Mouse (Mus musculus): ENCODE measurements around the gene 4932438H23Rik. TPM values are rescaled to one million over a fixed set of nuclear protein-coding genes. Genes with fewer than 3 reads are reported as not detected.

The 4932438H23Rik gene
- polyA plus RNA-seq, 1 experiment from 2014 or later: not detected

DNA sequence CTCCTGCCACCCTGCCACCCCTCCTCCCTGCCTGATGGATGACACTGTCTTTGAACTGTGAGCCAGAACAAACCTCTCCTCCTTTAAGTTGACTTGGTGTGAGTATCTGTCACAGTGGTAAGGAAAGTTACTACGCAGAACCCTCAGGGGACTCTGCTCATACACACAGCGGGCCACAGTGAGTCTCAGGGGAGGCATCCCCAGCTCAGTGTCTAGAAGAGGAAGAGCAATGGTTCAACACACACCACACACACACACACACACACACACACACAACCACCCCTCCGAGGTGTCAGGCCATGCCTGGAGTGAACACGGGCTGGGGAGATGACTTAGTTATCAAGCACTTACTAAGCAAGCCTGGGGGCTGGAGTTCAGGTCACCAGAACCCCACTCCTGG, 33.5 kb upstream of the 4932438H23Rik start:
- no peak for ATAC-seq (replicated peaks; ENCODE audit: low FRiP score, low TSS enrichment, low read depth)
- 78% methylated on average over 4 of the region's 4 CpGs for WGBS
- no peak overlapping the region for H3K27ac ChIP-seq (ENCODE audit: low read depth)
- H3K36me3 ChIP-seq (ENCODE audit: control insufficient read depth, insufficient read depth, low read length): no peaks in the 10 kb centered on the region
- H3K4me2 ChIP-seq (ENCODE audit: low read length): no peak overlapping the region
- no peak overlapping the region for H3K4me3 ChIP-seq (ENCODE audit: low read depth, low read length)
- H3K4me1 ChIP-seq (replicated peaks; ENCODE audit: control insufficient read depth, insufficient read depth, low read length): no peaks in the 10 kb centered on the region
- no peak overlapping the region for H3K9ac ChIP-seq (ENCODE audit: low read length)
- DNase-seq (ENCODE audit: low spot score): no peak
- no peaks in the 10 kb centered on the region for H3K9me3 ChIP-seq (ENCODE audit: control insufficient read depth, low read length)
- no peaks in the 10 kb centered on the region for H3K27me3 ChIP-seq (replicated peaks; ENCODE audit: control insufficient read depth, insufficient read depth, low read length)

GRCm38 (mm10) chr16:91126734-91127524, 32.0 kb upstream of the 4932438H23Rik start:
- Histone ChIP-seq H3K9me3 (ENCODE audit: control insufficient read depth, low read length) (no peaks in the 10 kb centered on the region), H3K9ac (ENCODE audit: low read length) (no peak overlapping the region), H3K4me3 (ENCODE audit: low read depth, low read length) (no peak overlapping the region), H3K27me3 (replicated peaks; ENCODE audit: control insufficient read depth, insufficient read depth, low read length) (no peaks in the 10 kb centered on the region), H3K36me3 (ENCODE audit: control insufficient read depth, insufficient read depth, low read length) (no peaks in the 10 kb centered on the region), H3K4me1 (replicated peaks; ENCODE audit: control insufficient read depth, insufficient read depth, low read length) (no peaks in the 10 kb centered on the region), H3K27ac (ENCODE audit: low read depth) (no peak overlapping the region), H3K4me2 (ENCODE audit: low read length) (no peak overlapping the region)
- no peak for ATAC-seq (replicated peaks; ENCODE audit: low FRiP score, low TSS enrichment, low read depth)
- WGBS: 82% methylated on average over 8 of the region's 8 CpGs
- no peak for DNase-seq (ENCODE audit: low spot score)

- H3K9ac ChIP-seq (ENCODE audit: low read length): no peak overlapping the region
- H3K27ac ChIP-seq (ENCODE audit: low read depth): no peak overlapping the region
- DNase-seq (ENCODE audit: low spot score) (no peak), ATAC-seq (replicated peaks; ENCODE audit: low FRiP score, low TSS enrichment, low read depth) (no peak)
- 67% methylated on average over 3 of the region's 3 CpGs for WGBS
- H3K9me3 ChIP-seq (ENCODE audit: control insufficient read depth, low read length): no peaks in the 10 kb centered on the region
- H3K4me1 ChIP-seq (replicated peaks; ENCODE audit: control insufficient read depth, insufficient read depth, low read length): no peaks in the 10 kb centered on the region
- no peak overlapping the region for H3K4me2 ChIP-seq (ENCODE audit: low read length)
- no peaks in the 10 kb centered on the region for H3K36me3 ChIP-seq (ENCODE audit: control insufficient read depth, insufficient read depth, low read length)
- H3K4me3 ChIP-seq (ENCODE audit: low read depth, low read length): no peak overlapping the region
- no peaks in the 10 kb centered on the region for H3K27me3 ChIP-seq (replicated peaks; ENCODE audit: control insufficient read depth, insufficient read depth, low read length)
Measured at GRCm38 (mm10) chr16:91124256-91124655, 29.3 kb upstream of the 4932438H23Rik start.

DNA sequence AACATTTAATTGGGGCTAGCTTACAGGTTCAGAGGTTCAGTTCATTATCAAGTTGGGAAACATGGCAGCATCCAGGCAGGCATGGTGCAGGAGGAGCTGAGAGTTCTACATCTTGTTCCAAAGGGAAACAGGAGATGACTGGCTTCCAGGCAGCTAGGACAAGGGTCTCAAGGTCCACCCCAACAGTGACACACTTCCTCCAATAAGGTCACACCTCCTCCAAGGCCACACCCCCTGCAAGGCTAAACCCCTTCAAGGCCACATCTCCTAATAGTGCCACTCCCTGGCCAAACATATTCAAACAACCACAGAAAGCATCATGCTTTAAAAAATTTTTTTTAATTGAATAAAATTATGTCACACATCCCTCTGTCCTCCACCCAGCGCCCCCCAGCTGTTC, 28.9 kb upstream of the 4932438H23Rik start:
- no peak overlapping the region for H3K4me2 ChIP-seq (ENCODE audit: low read length)
- H3K27me3 ChIP-seq (replicated peaks; ENCODE audit: control insufficient read depth, insufficient read depth, low read length): no peaks in the 10 kb centered on the region
- ATAC-seq (replicated peaks; ENCODE audit: low FRiP score, low TSS enrichment, low read depth): no peak
- no peaks in the 10 kb centered on the region for H3K4me1 ChIP-seq (replicated peaks; ENCODE audit: control insufficient read depth, insufficient read depth, low read length)
- H3K9ac ChIP-seq (ENCODE audit: low read length): no peak overlapping the region
- H3K27ac ChIP-seq (ENCODE audit: low read depth): no peak overlapping the region
- no peaks in the 10 kb centered on the region for H3K9me3 ChIP-seq (ENCODE audit: control insufficient read depth, low read length)
- 87% methylated on average over 1 of the region's 1 CpGs for WGBS
- H3K4me3 ChIP-seq (ENCODE audit: low read depth, low read length): no peak overlapping the region
- no peaks in the 10 kb centered on the region for H3K36me3 ChIP-seq (ENCODE audit: control insufficient read depth, insufficient read depth, low read length)
- no peak for DNase-seq (ENCODE audit: low spot score)

DNA sequence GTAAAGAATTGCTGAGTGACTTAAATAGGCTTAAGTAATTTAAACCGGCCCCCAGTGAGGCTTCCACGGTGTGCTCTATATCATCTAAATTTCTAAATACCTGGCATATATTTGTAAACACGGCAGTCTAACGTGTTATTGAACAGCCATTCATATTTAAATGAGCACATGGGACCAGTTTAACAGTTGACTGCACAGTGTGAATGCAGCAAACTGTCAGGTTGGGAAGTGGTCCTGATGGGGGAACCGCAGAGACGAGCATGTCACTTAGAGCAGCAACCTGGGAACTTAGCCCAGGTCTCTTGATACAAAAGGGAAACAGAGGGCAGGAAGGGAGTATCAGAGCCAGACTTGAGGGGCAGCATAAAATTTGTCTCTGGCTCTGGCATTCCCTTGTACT, 25.0 kb upstream of the 4932438H23Rik start:
- Histone ChIP-seq H3K4me1 (replicated peaks; ENCODE audit: control insufficient read depth, insufficient read depth, low read length) (no peaks in the 10 kb centered on the region), H3K4me3 (ENCODE audit: low read depth, low read length) (no peak overlapping the region), H3K4me2 (ENCODE audit: low read length) (no peak overlapping the region), H3K36me3 (ENCODE audit: control insufficient read depth, insufficient read depth, low read length) (no peaks in the 10 kb centered on the region), H3K9ac (ENCODE audit: low read length) (no peak overlapping the region), H3K27ac (ENCODE audit: low read depth) (no peak overlapping the region), H3K27me3 (replicated peaks; ENCODE audit: control insufficient read depth, insufficient read depth, low read length) (no peaks in the 10 kb centered on the region), H3K9me3 (ENCODE audit: control insufficient read depth, low read length) (no peaks in the 10 kb centered on the region)
- 79% methylated on average over 6 of the region's 6 CpGs for WGBS
- DNase-seq (ENCODE audit: low spot score) (no peak), ATAC-seq (replicated peaks; ENCODE audit: low FRiP score, low TSS enrichment, low read depth) (no peak)

DNA sequence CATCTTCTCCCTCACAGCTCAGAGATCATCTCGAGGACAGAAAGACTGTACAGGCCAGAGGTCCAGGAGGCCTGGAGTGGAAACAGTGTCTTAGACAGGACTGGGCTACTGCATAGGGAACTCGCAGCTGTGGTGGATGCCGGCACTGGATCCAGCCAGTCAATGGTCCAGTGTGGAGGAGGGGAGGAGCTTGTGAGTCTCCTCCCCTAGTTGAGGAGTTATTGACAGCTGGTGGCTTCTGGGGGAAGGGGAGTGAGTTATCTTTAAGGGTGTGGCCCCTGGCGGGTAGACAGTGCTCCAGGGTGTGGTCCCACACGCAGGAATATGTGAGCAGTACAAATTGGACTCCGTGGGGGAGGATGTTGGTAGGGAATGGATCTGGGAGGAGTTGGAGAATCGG, 21.8 kb upstream of the 4932438H23Rik start:
- Histone ChIP-seq H3K27ac (ENCODE audit: low read depth) (no peak overlapping the region), H3K4me1 (replicated peaks; ENCODE audit: control insufficient read depth, insufficient read depth, low read length) (no peaks in the 10 kb centered on the region), H3K27me3 (replicated peaks; ENCODE audit: control insufficient read depth, insufficient read depth, low read length) (no peaks in the 10 kb centered on the region), H3K36me3 (ENCODE audit: control insufficient read depth, insufficient read depth, low read length) (no peaks in the 10 kb centered on the region), H3K4me3 (ENCODE audit: low read depth, low read length) (no peak overlapping the region), H3K9me3 (ENCODE audit: control insufficient read depth, low read length) (no peaks in the 10 kb centered on the region), H3K4me2 (ENCODE audit: low read length) (no peak overlapping the region), H3K9ac (ENCODE audit: low read length) (no peak overlapping the region)
- ATAC-seq (replicated peaks; ENCODE audit: low FRiP score, low TSS enrichment, low read depth): no peak
- no peak for DNase-seq (ENCODE audit: low spot score)
- 69% methylated on average over 7 of the region's 7 CpGs for WGBS

GRCm38 (mm10) chr16:91116006-91116405, 21.1 kb upstream of the 4932438H23Rik start:
- DNase-seq (ENCODE audit: low spot score): no peak
- no peak for ATAC-seq (replicated peaks; ENCODE audit: low FRiP score, low TSS enrichment, low read depth)
- Histone ChIP-seq H3K36me3 (ENCODE audit: control insufficient read depth, insufficient read depth, low read length) (no peaks in the 10 kb centered on the region), H3K9ac (ENCODE audit: low read length) (no peak overlapping the region), H3K4me3 (ENCODE audit: low read depth, low read length) (no peak overlapping the region), H3K4me2 (ENCODE audit: low read length) (no peak overlapping the region), H3K27ac (ENCODE audit: low read depth) (no peak overlapping the region), H3K27me3 (replicated peaks; ENCODE audit: control insufficient read depth, insufficient read depth, low read length) (no peaks in the 10 kb centered on the region), H3K4me1 (replicated peaks; ENCODE audit: control insufficient read depth, insufficient read depth, low read length) (no peaks in the 10 kb centered on the region), H3K9me3 (ENCODE audit: control insufficient read depth, low read length) (no peaks in the 10 kb centered on the region)
- WGBS: 74% methylated on average over 4 of the region's 4 CpGs

GRCm38 (mm10) chr16:91110999-91111535, 16.1 kb upstream of the 4932438H23Rik start:
- Histone ChIP-seq H3K4me2 (ENCODE audit: low read length) (no peak overlapping the region), H3K36me3 (ENCODE audit: control insufficient read depth, insufficient read depth, low read length) (no peaks in the 10 kb centered on the region), H3K4me1 (replicated peaks; ENCODE audit: control insufficient read depth, insufficient read depth, low read length) (no peaks in the 10 kb centered on the region), H3K27me3 (replicated peaks; ENCODE audit: control insufficient read depth, insufficient read depth, low read length) (0 out of 2 replicates have a peak, but pooled peaks cover 4% of the 10 kb centered on the region), H3K9me3 (ENCODE audit: control insufficient read depth, low read length) (0 out of 2 replicates have a peak, but pooled peaks cover 5% of the 10 kb centered on the region), H3K27ac (ENCODE audit: low read depth) (no peak overlapping the region), H3K9ac (ENCODE audit: low read length) (no peak overlapping the region), H3K4me3 (ENCODE audit: low read depth, low read length) (no peak overlapping the region)
- DNase-seq (ENCODE audit: low spot score) (no peak), ATAC-seq (replicated peaks; ENCODE audit: low FRiP score, low TSS enrichment, low read depth) (no peak)
- WGBS: 50% methylated on average over 11 of the region's 11 CpGs

GRCm38 (mm10) chr16:91107608-91108007, 12.7 kb upstream of the 4932438H23Rik start:
- 80% methylated on average over 11 of the region's 11 CpGs for WGBS

More at GRCm38 (mm10) chr16:91107608-91108007, 12.7 kb upstream of the 4932438H23Rik start:
- H3K9me3 ChIP-seq (ENCODE audit: control insufficient read depth, low read length): 0 out of 2 replicates have a peak, but pooled peaks cover 5% of the 10 kb centered on the region
- no peak overlapping the region for H3K4me3 ChIP-seq (ENCODE audit: low read depth, low read length)
- ATAC-seq (replicated peaks; ENCODE audit: low FRiP score, low TSS enrichment, low read depth): no peak
- H3K27ac ChIP-seq (ENCODE audit: low read depth): no peak overlapping the region
- H3K9ac ChIP-seq (ENCODE audit: low read length): no peak overlapping the region
- H3K4me2 ChIP-seq (ENCODE audit: low read length): no peak overlapping the region
- H3K27me3 ChIP-seq (replicated peaks; ENCODE audit: control insufficient read depth, insufficient read depth, low read length): peaks cover 12% of the 10 kb centered on the region
- no peak for DNase-seq (ENCODE audit: low spot score)
- no peaks in the 10 kb centered on the region for H3K4me1 ChIP-seq (replicated peaks; ENCODE audit: control insufficient read depth, insufficient read depth, low read length)
- no peaks in the 10 kb centered on the region for H3K36me3 ChIP-seq (ENCODE audit: control insufficient read depth, insufficient read depth, low read length)
